In the genomic region with DNA sequence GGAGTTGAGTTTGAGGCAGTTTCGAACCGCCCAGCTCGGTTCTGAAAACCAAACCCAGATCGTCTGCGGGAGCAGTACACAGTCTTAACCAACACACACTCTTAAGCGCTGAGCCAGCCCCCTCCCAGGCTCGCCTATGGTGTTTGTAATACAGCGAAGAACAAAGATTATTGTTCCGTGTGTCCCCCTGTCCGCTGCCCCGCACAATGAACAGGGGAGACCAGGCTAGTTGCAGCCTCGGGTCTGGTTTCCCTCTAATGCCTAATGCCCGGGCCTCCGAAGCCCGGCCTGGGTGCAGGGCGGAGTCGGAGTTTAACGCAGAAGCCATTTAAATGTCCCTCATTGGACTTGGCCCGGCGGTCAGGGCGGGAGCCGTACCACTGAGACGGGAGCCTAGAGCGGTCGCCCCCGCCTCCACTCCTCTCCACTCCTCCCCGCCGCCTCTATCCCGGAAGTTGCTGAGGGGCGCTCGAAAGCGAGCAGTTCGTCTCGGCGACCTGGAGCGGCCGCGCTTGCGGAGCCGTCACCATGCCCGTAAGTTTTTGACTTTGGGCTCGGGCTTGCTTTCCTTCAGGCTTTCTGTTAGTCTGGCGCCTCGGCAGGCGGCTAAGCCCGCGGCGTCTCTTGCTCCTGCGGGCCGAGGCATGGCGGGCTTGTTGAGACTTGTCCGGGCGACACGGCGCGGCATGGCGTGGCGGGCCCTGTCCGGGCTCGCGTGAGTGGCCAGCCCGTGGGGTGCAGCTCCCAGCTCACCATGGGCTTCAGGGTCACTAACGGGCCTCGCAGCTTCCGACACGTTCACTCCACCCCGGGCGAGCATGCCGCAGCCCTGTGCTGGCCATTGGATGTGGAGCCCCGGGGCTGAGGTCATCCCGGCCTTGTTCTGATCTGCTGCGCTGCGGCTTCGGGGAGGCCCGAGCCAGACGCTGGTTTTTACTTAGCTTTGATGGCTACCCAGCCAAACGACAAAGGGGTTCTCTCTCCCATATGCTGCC, we compare ENCODE assay signal across 8 mouse cellular contexts. TPM values are rescaled to one million over a fixed set of nuclear protein-coding genes. Genes with fewer than 3 reads are reported as not detected.
A peak's percentile ranks its signal among the peaks of the same experiment; 100 is the strongest.
DNase-seq lines count a peak whose midpoint lies in the region; ATAC-seq and TF ChIP-seq lines count a peak whose summit lies in the region.

A gene (plus strand): TSS at position 440 of the 995 bp plus-strand sequence.

- peak; percentile 65 for DNase-seq in Patski (ENCODE audit: low read depth, low spot score)
- peak; percentile 96 for DNase-seq in cerebellum, postnatal 14 days
- peak; percentile 77 to 81 for DNase-seq in frontal cortex, postnatal 14 days (ENCODE audit: low spot score in 2 of 2)
- DNase-seq in layer of hippocampus, postnatal 25 days (ENCODE audit: extremely low spot score in 1 of 2, low spot score in 1 of 2), result peak; percentile 81 to 86
- peak; percentile 95 for DNase-seq in lung, postnatal 25 days (ENCODE audit: low spot score)
- DNase-seq in retina, embryonic 14.5 days (ENCODE audit: low spot score), result peak; percentile 98
- DNase-seq in thymus, postnatal 4 days, result peak; percentile 94

- under 1% methylated on average over 77 of the region's 77 CpGs for WGBS in hindbrain, embryonic 13.5 days

- POLR2A ChIA-PET in Patski (lab: Charles Lee), result interaction anchor here (0.8 to 1.6 kb wide), 3 partner anchors 12 to 29 kb away, joined by 3 to 5 read pairs (median 4); no protein-coding TSS in a partner anchor

- CTCF ChIA-PET in Patski (lab: Charles Lee), result interaction anchor here (0.6 kb wide), 1 partner anchor 67 kb away, joined by 3 read pairs; no protein-coding TSS in a partner anchor

- in situ Hi-C loops in Patski (cut with MboI; ENCODE audit: low pct_unique_long_range_greater_than_20kb), result loop anchor here (25.0 kb wide), 1 partner anchor 309 kb away; no protein-coding TSS in a partner anchor

- H3K9me3 ChIP-seq in hindbrain, embryonic 13.5 days, result no peaks in the 10 kb centered on the region

- H3K27me3 ChIP-seq in Patski, result no peaks in the 10 kb centered on the region
- no peaks in the 10 kb centered on the region for H3K27me3 ChIP-seq in hindbrain, embryonic 13.5 days

- H3K4me2 ChIP-seq in hindbrain, embryonic 13.5 days, result peak within 1 kb of the TSS; percentile 91

- peak within 1 kb of the TSS; percentile 92 for H3K27ac ChIP-seq in hindbrain, embryonic 13.5 days

- peak within 1 kb of the TSS; percentile 94 for H3K4me3 ChIP-seq in hindbrain, embryonic 13.5 days

- peaks cover 4% of the 10 kb centered on the region for H3K36me3 ChIP-seq in hindbrain, embryonic 13.5 days

- H3K9ac ChIP-seq in hindbrain, embryonic 13.5 days, result peak within 1 kb of the TSS; percentile 92

- peaks cover 10% of the 10 kb centered on the region for H3K4me1 ChIP-seq in hindbrain, embryonic 13.5 days (replicated peaks)

- no peak for TF ChIP-seq CTCF in Patski (IDR thresholded peaks at IDR 0.05)

- peak; percentile 87 for ATAC-seq in Patski
- ATAC-seq in hindbrain, embryonic 13.5 days (ENCODE audit: low FRiP score), result peak; percentile 99

RNA-seq across cellular contexts. Expression of the gene that starts here (rescaled TPM):
- 377 TPM for polyA plus RNA-seq in Patski (2021)
- polyA plus RNA-seq in hindbrain, embryonic 13.5 days (2015; fragmentation: Nextera tagmentation; extraction: Ambion mirVana), result 291 and 315 TPM in 2 replicates
- total RNA-seq in layer of hippocampus, postnatal 25 days (2021), result 10 to 100 TPM; 36.7 to 44.4 TPM

Comparison
In these comparisons a context has a peak if more than half of its experiments do, and no peak if none do; other contexts are left out.
1. Peak in every context shown above with its lines: DNase-seq, ATAC-seq, H3K4me3 ChIP-seq and H3K27ac ChIP-seq.